Mouse (Mus musculus): ENCODE data around the gene Zfp598. TPM values are rescaled to one million over a fixed set of nuclear protein-coding genes. Genes with fewer than 3 reads are reported as not detected.
A peak's percentile ranks its signal among the peaks of the same experiment; 100 is the strongest.

The Zfp598 gene
- polyA plus RNA-seq, 1 experiment from 2014 or later = 15.8 TPM

DNA sequence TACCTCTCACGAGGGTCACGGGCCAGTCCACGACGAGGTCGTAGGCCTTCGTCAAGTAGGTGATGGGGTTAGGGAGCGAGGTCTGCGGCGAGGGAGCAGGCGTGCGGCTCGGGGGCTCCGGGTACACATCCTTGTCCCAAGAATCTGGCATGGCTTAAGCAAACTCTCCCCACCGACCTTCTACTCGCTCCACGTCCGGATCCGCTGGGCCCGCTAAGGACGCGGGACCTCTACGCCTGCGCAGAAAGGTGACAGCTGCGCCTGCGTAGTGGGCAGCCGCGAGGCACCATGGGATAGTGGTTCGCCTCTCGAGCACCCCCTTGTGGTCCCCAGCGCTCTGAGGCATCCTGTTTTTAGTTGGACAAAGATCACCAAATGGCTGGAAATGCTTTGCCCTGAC lies 54.7 kb downstream of the Zfp598 start, which contains the start of gene Ndufb10:
TSS of gene Ndufb10 (minus strand) at position 295 of the 400 bp plus-strand sequence.
- H3K4me3 ChIP-seq = peak within 1 kb of the TSS; percentile 93
- peak within 1 kb of the TSS; percentile 79 for H3K4me2 ChIP-seq
- under 1% methylated on average over 30 of the region's 30 CpGs for WGBS
- peak within 1 kb of the TSS; percentile 92 for H3K27ac ChIP-seq (replicated peaks)
- 0 out of 2 replicates have a peak, but pooled peaks cover 3% of the 10 kb centered on the region for H3K27me3 ChIP-seq (replicated peaks)
- H3K9me3 ChIP-seq = no peaks in the 10 kb centered on the region
- peak; percentile 65 for ATAC-seq (ENCODE audit: extremely low read depth, insufficient number of reproducible peaks, low FRiP score, low TSS enrichment)
- H3K9ac ChIP-seq = peak within 1 kb of the TSS; percentile 97
- H3K4me1 ChIP-seq = peaks cover 26% of the 10 kb centered on the region
- H3K36me3 ChIP-seq = peaks cover 21% of the 10 kb centered on the region

DNA sequence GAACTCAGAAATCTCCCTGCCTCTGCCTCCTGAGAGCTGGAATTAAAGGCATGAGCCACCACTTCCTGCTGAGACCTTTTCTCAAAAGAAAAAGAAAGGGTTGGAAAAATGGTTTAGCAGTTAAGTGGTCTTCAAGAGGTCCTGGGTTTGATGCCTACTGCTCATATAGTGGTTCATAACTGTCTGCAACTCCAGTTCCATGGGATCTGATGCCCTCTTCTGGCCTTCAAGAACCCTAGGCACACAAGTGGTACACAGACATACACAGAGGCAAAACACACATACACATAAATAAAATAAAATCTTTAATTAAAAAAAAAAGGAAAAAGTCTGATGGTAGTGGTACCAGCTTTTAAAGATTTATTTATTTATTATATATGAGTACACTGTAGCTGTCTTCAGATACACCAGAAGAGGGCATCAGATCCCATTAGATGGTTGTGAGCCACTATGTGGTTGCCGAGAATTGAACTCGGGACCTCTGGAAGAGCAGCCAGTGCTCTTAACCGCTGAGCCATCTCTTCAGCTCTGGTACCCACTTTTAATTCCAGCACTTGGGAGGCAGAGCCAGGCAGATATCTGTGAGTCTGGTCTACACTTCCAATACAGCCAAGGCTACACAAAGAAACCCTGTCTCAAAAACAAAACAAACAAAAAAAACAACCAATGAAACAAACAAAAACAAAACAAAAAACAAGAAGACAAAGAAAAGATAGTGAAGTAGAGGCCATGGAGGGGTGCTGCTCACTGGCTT lies 56.3 kb downstream of the Zfp598 start:
- Histone ChIP-seq H3K4me1 (peaks cover 26% of the 10 kb centered on the region), H3K4me3 (no peak overlapping the region), H3K4me2 (no peak overlapping the region), H3K27me3 (replicated peaks) (0 out of 2 replicates have a peak, but pooled peaks cover 3% of the 10 kb centered on the region), H3K36me3 (peaks cover 17% of the 10 kb centered on the region), H3K9ac (no peak overlapping the region), H3K9me3 (no peaks in the 10 kb centered on the region), H3K27ac (replicated peaks) (no peak overlapping the region)
- no peak for ATAC-seq (ENCODE audit: extremely low read depth, insufficient number of reproducible peaks, low FRiP score, low TSS enrichment)
- 60% methylated on average over 3 of the region's 3 CpGs for WGBS

DNA sequence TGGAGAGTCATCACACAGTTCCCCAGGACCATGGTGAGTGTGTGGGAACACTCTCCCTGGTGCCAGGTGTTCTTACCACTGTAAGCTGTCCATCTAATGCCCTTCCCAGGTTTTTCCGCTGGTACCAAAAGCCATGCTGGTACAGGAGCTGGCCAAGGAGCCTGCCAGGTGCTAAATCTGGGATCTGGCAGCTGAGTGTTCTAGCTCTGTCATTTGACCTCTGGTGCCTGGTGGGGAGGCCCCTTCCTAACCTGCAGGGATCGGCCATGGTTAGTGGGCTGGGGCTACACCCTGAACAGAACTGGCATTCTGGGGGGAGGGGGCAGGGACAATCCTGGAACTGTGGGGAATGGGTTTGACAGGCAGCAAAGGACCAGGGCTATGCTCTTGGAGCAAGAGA lies 58.1 kb downstream of the Zfp598 start, which contains the start of gene Rpl3l:
TSS of gene Rpl3l (plus strand) at position 203 of the 400 bp plus-strand sequence.
- no peak for ATAC-seq (ENCODE audit: extremely low read depth, insufficient number of reproducible peaks, low FRiP score, low TSS enrichment)
- Histone ChIP-seq H3K4me3 (no peak within 1 kb of the TSS), H3K9me3 (no peaks in the 10 kb centered on the region), H3K4me2 (no peak within 1 kb of the TSS), H3K36me3 (peaks cover 1% of the 10 kb centered on the region), H3K9ac (no peak within 1 kb of the TSS), H3K27me3 (replicated peaks) (0 out of 2 replicates have a peak, but pooled peaks cover 3% of the 10 kb centered on the region), H3K27ac (replicated peaks) (no peak within 1 kb of the TSS), H3K4me1 (peaks cover 19% of the 10 kb centered on the region)
- 40% methylated on average over 2 of the region's 2 CpGs for WGBS

- 60% methylated on average over 17 of the region's 17 CpGs for WGBS
- Histone ChIP-seq H3K4me2 (no peak overlapping the region), H3K4me1 (peaks cover 15% of the 10 kb centered on the region), H3K4me3 (no peak overlapping the region), H3K36me3 (no peaks in the 10 kb centered on the region), H3K27ac (replicated peaks) (no peak overlapping the region), H3K27me3 (replicated peaks) (peaks cover 3% of the 10 kb centered on the region; the same call in 1 of the 2 replicates), H3K9me3 (no peaks in the 10 kb centered on the region), H3K9ac (no peak overlapping the region)
- ATAC-seq (ENCODE audit: extremely low read depth, insufficient number of reproducible peaks, low FRiP score, low TSS enrichment) = no peak
Observed at GRCm38 (mm10) chr17:24728184-24728583, 58.7 kb downstream of the Zfp598 start.

DNA sequence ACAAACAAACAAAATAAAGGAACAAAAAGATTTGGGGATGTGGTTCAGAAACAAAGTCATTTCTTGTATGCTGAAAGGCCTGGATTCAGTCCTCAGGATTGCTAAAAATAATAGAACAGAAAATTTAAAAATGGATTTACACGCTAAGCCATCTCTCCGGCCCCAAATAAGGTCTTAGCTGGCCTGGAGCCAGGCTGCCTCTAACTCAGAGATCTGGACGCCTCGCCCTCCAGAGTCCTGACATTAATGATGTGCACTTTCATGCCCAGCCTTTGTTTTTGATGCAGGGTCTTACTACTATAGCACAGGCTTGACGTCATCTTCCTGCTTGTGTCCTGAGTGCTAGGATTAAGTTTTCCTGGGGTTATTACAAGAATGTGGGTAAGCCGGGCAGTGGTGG lies 59.6 kb downstream of the Zfp598 start:
- 60% methylated on average over 6 of the region's 6 CpGs for WGBS
- Histone ChIP-seq H3K36me3 (no peaks in the 10 kb centered on the region), H3K9me3 (no peaks in the 10 kb centered on the region)

GRCm38 (mm10) chr17:24730787-24731186 lies 61.3 kb downstream of the Zfp598 start:
- H3K4me2 ChIP-seq = no peak overlapping the region
- peaks cover 15% of the 10 kb centered on the region for H3K4me1 ChIP-seq
- WGBS = 80% methylated on average over 14 of the region's 14 CpGs
- H3K27me3 ChIP-seq (replicated peaks) = peaks cover 3% of the 10 kb centered on the region; the same call in 1 of the 2 replicates
- no peak overlapping the region for H3K27ac ChIP-seq (replicated peaks)
- H3K9ac ChIP-seq = no peak overlapping the region
- H3K36me3 ChIP-seq = no peaks in the 10 kb centered on the region
- ATAC-seq (ENCODE audit: extremely low read depth, insufficient number of reproducible peaks, low FRiP score, low TSS enrichment) = no peak
- no peaks in the 10 kb centered on the region for H3K9me3 ChIP-seq
- H3K4me3 ChIP-seq = no peak overlapping the region

More for the DNA sequence above, 59.6 kb downstream of the Zfp598 start:
- Histone ChIP-seq H3K4me3 (no peak overlapping the region), H3K9ac (peak overlapping the region; percentile 2; the same call in 1 of the 2 replicates), H3K4me1 (peaks cover 10% of the 10 kb centered on the region), H3K4me2 (no peak overlapping the region), H3K27me3 (replicated peaks) (peaks cover 3% of the 10 kb centered on the region; the same call in 1 of the 2 replicates), H3K27ac (replicated peaks) (no peak overlapping the region)
- ATAC-seq (ENCODE audit: extremely low read depth, insufficient number of reproducible peaks, low FRiP score, low TSS enrichment) = no peak

Other genes with a start within 250 kb of the Zfp598 start
- 234 and 266 TPM in 2 replicates for gene Eci1, start 243.0 kb upstream of the Zfp598 start, polyA plus RNA-seq (2015; fragmentation: Nextera tagmentation; extraction: Ambion mirVana)
- 1.5 and 1.7 TPM in 2 replicates for gene Dnase1l2, start 226.6 kb upstream of the Zfp598 start, polyA plus RNA-seq (2015; fragmentation: Nextera tagmentation; extraction: Ambion mirVana)
- 24.5 and 25.9 TPM in 2 replicates for gene E4f1, start 199.4 kb upstream of the Zfp598 start, polyA plus RNA-seq (2015; fragmentation: Nextera tagmentation; extraction: Ambion mirVana)
- gene Pgp, start 199.3 kb upstream of the Zfp598 start, polyA plus RNA-seq (2015; fragmentation: Nextera tagmentation; extraction: Ambion mirVana) = 61.3 and 66.8 TPM in 2 replicates
- 0.27 TPM in 1 of 2 replicates, not detected in the other for gene Bricd5, start 195.8 kb upstream of the Zfp598 start, polyA plus RNA-seq (2015; fragmentation: Nextera tagmentation; extraction: Ambion mirVana)
- gene Mlst8, start 190.6 kb upstream of the Zfp598 start, polyA plus RNA-seq (2015; fragmentation: Nextera tagmentation; extraction: Ambion mirVana) = 18.1 TPM in 2 replicates
- 0.55 and 0.76 TPM in 2 replicates for gene Caskin1, start 181.1 kb upstream of the Zfp598 start, polyA plus RNA-seq (2015; fragmentation: Nextera tagmentation; extraction: Ambion mirVana)
- 72.5 and 76.1 TPM in 2 replicates for gene Traf7, start 141.7 kb upstream of the Zfp598 start, polyA plus RNA-seq (2015; fragmentation: Nextera tagmentation; extraction: Ambion mirVana)
- 1.0 and 1.4 TPM in 2 replicates for gene Rab26, start 135.5 kb upstream of the Zfp598 start, polyA plus RNA-seq (2015; fragmentation: Nextera tagmentation; extraction: Ambion mirVana)
- 10.9 and 14.2 TPM in 2 replicates for gene Pkd1, start 119.9 kb upstream of the Zfp598 start, polyA plus RNA-seq (2015; fragmentation: Nextera tagmentation; extraction: Ambion mirVana)
- 43.4 and 47.9 TPM in 2 replicates for gene Tsc2, start 37.1 kb upstream of the Zfp598 start, polyA plus RNA-seq (2015; fragmentation: Nextera tagmentation; extraction: Ambion mirVana)
- gene Nthl1, start 37.0 kb upstream of the Zfp598 start, polyA plus RNA-seq (2015; fragmentation: Nextera tagmentation; extraction: Ambion mirVana) = 9.6 and 9.8 TPM in 2 replicates
- 46.8 and 51.1 TPM in 2 replicates for gene Slc9a3r2, start 19.4 kb upstream of the Zfp598 start, polyA plus RNA-seq (2015; fragmentation: Nextera tagmentation; extraction: Ambion mirVana)
- gene Npw, start 11.2 kb upstream of the Zfp598 start, polyA plus RNA-seq (2015; fragmentation: Nextera tagmentation; extraction: Ambion mirVana) = not detected in 2 replicates
- gene Syngr3, start 20.3 kb downstream of the Zfp598 start, polyA plus RNA-seq (2015; fragmentation: Nextera tagmentation; extraction: Ambion mirVana) = 0.59 and 0.83 TPM in 2 replicates
- 31.4 and 31.9 TPM in 2 replicates for gene Gfer, start 26.5 kb downstream of the Zfp598 start, polyA plus RNA-seq (2015; fragmentation: Nextera tagmentation; extraction: Ambion mirVana)
- 1.1 TPM in 2 replicates for gene Noxo1, start 26.5 kb downstream of the Zfp598 start, polyA plus RNA-seq (2015; fragmentation: Nextera tagmentation; extraction: Ambion mirVana)
- gene Tbl3, start 38.0 kb downstream of the Zfp598 start, polyA plus RNA-seq (2015; fragmentation: Nextera tagmentation; extraction: Ambion mirVana) = 45.7 and 47.4 TPM in 2 replicates
- gene Rnf151, start 48.4 kb downstream of the Zfp598 start, polyA plus RNA-seq (2015; fragmentation: Nextera tagmentation; extraction: Ambion mirVana) = not detected in 2 replicates
- 903 and 1,010 TPM in 2 replicates for gene Rps2, start 48.4 kb downstream of the Zfp598 start, polyA plus RNA-seq (2015; fragmentation: Nextera tagmentation; extraction: Ambion mirVana)
- 344 and 399 TPM in 2 replicates for gene Ndufb10, start 54.8 kb downstream of the Zfp598 start, polyA plus RNA-seq (2015; fragmentation: Nextera tagmentation; extraction: Ambion mirVana)
- 0.68 and 1.1 TPM in 2 replicates for gene Rpl3l, start 58.1 kb downstream of the Zfp598 start, polyA plus RNA-seq (2015; fragmentation: Nextera tagmentation; extraction: Ambion mirVana)
- gene Msrb1, start 67.0 kb downstream of the Zfp598 start, polyA plus RNA-seq (2015; fragmentation: Nextera tagmentation; extraction: Ambion mirVana) = 18.0 and 20.4 TPM in 2 replicates
- gene Hs3st6, start 83.3 kb downstream of the Zfp598 start, polyA plus RNA-seq (2015; fragmentation: Nextera tagmentation; extraction: Ambion mirVana) = 0.24 and 0.59 TPM in 2 replicates
- gene Meiob, start 134.6 kb downstream of the Zfp598 start, polyA plus RNA-seq (2015; fragmentation: Nextera tagmentation; extraction: Ambion mirVana) = not detected in 2 replicates
- 47.3 and 54.5 TPM in 2 replicates for gene Hagh, start 170.5 kb downstream of the Zfp598 start, polyA plus RNA-seq (2015; fragmentation: Nextera tagmentation; extraction: Ambion mirVana)
- 36.9 and 39.7 TPM in 2 replicates for gene Fahd1, start 180.7 kb downstream of the Zfp598 start, polyA plus RNA-seq (2015; fragmentation: Nextera tagmentation; extraction: Ambion mirVana)
- 0.11 and 0.50 TPM in 2 replicates for gene Igfals, start 196.3 kb downstream of the Zfp598 start, polyA plus RNA-seq (2015; fragmentation: Nextera tagmentation; extraction: Ambion mirVana)
- 36.1 and 41.4 TPM in 2 replicates for gene Nubp2, start 216.7 kb downstream of the Zfp598 start, polyA plus RNA-seq (2015; fragmentation: Nextera tagmentation; extraction: Ambion mirVana)
- 27.8 and 29.9 TPM in 2 replicates for gene Spsb3, start 217.0 kb downstream of the Zfp598 start, polyA plus RNA-seq (2015; fragmentation: Nextera tagmentation; extraction: Ambion mirVana)
- 20.7 and 22.5 TPM in 2 replicates for gene Eme2, start 225.4 kb downstream of the Zfp598 start, polyA plus RNA-seq (2015; fragmentation: Nextera tagmentation; extraction: Ambion mirVana)
- 79.2 and 81.5 TPM in 2 replicates for gene Mrps34, start 225.4 kb downstream of the Zfp598 start, polyA plus RNA-seq (2015; fragmentation: Nextera tagmentation; extraction: Ambion mirVana)
- gene Nme3, start 226.8 kb downstream of the Zfp598 start, polyA plus RNA-seq (2015; fragmentation: Nextera tagmentation; extraction: Ambion mirVana) = 32.0 and 41.0 TPM in 2 replicates